Mouse (Mus musculus) CH12.LX (cell line): ENCODE data around the gene Pdcl2. TPM values are rescaled to one million over a fixed set of nuclear protein-coding genes. Genes with fewer than 3 reads are reported as not detected.

Experiments used
- DNase-seq: peaks from one replicate; pipeline ENCODE4 v3.0.0-alpha.2; 2013; ENCODE audit errors: extremely low read depth
- H3K27ac ChIP-seq: 2 replicates; pipeline ENCODE4 v1.5.1; 2012; ENCODE audit warnings: low read depth, mild to moderate bottlenecking, control low read depth, moderate library complexity; ENCODE audit not compliant: insufficient read depth
- H3K27me3 ChIP-seq: replicated peaks from 2 replicates; pipeline ENCODE3; 2012; ENCODE audit warnings: inconsistent platforms
- H3K36me3 ChIP-seq, 2 experiments: replicated peaks in 1 of 2; 2 replicates each; pipeline versions ENCODE3 to v1.6.1; 2012; ENCODE audit warnings: inconsistent platforms in 1 of 2, low read length in 1 of 2, mild to moderate bottlenecking in 1 of 2, mixed read lengths in 1 of 2, moderate library complexity in 1 of 2; ENCODE audit not compliant: control insufficient read depth in 1 of 2, insufficient read depth in 1 of 2
- H3K4me1 ChIP-seq, 2 experiments: 2 replicates each; pipeline ENCODE4 v1.6.1; 2012; ENCODE audit warnings: inconsistent platforms in 1 of 2, moderate library complexity in 1 of 2; ENCODE audit not compliant: insufficient read depth in 2 of 2, control insufficient read depth in 1 of 2
- H3K4me2 ChIP-seq: 2 replicates; pipeline ENCODE4 v1.6.1; 2012; ENCODE audit warnings: low read depth, mild to moderate bottlenecking, control low read depth; ENCODE audit not compliant: poor library complexity, insufficient read depth, severe bottlenecking
- H3K4me3 ChIP-seq, 3 experiments: fragments of 150-350 bp in 1 of 3; sonication (generic) in 1 of 3; replicated peaks in 1 of 3; 2 replicates each; pipeline versions ENCODE3 to v1.5.1; 2011 to 2012; ENCODE audit warnings: low read depth in 2 of 3, low read length in 2 of 3, mild to moderate bottlenecking in 2 of 3, moderate library complexity in 2 of 3, control low read depth in 1 of 3, improper control_type of control experiment in 1 of 3, inconsistent platforms in 1 of 3, mixed read lengths in 1 of 3; ENCODE audit not compliant: poor library complexity in 1 of 3
- H3K79me2 ChIP-seq: replicated peaks from 2 replicates; pipeline ENCODE4 v1.6.1; 2012; ENCODE audit warnings: mild to moderate bottlenecking, moderate library complexity; ENCODE audit not compliant: control insufficient read depth, poor library complexity, insufficient read depth, severe bottlenecking; ENCODE audit errors: extremely low read depth
- H3K9ac ChIP-seq: 2 replicates; pipeline ENCODE4 v1.6.1; 2012; ENCODE audit warnings: low read depth, mild to moderate bottlenecking, control low read depth, moderate library complexity; ENCODE audit not compliant: insufficient read depth
- H3K9me3 ChIP-seq: replicated peaks from 2 replicates; pipeline ENCODE3; 2012; ENCODE audit warnings: low read length, inconsistent platforms, mixed read lengths
- BHLHE40 ChIP-seq: IDR thresholded peaks from 2 replicates; pipeline ENCODE4 v1.6.1; 2011; ENCODE audit warnings: mild to moderate bottlenecking, low read depth, low read length, improper control_type of control experiment
- CHD1 ChIP-seq: IDR thresholded peaks from 2 replicates; pipeline ENCODE4 v1.6.1; 2012; ENCODE audit warnings: low read depth, low read length, improper control_type of control experiment, inconsistent platforms
- CHD2 ChIP-seq: IDR thresholded peaks from 2 replicates; pipeline ENCODE4 v1.6.1; 2011; ENCODE audit warnings: low read length, improper control_type of control experiment
- CTCF ChIP-seq, 2 experiments: IDR thresholded peaks in 1 of 2; conservative IDR thresholded peaks in 1 of 2; 2 replicates each; pipeline ENCODE4 v1.5.1; 2011 to 2012; ENCODE audit warnings: low read depth in 2 of 2, low read length in 2 of 2, improper control_type of control experiment in 1 of 2, inconsistent platforms in 1 of 2, mild to moderate bottlenecking in 1 of 2, moderate library complexity in 1 of 2
- ELF1 ChIP-seq: IDR thresholded peaks from 2 replicates; pipeline ENCODE4 v1.6.1; 2014; ENCODE audit warnings: low read depth, mild to moderate bottlenecking, inconsistent platforms, low read length, improper control_type of control experiment
- EP300 ChIP-seq: IDR thresholded peaks from 2 replicates; pipeline ENCODE4 v1.6.1; 2011; ENCODE audit warnings: low read length, improper control_type of control experiment
- ETS1 ChIP-seq: conservative IDR thresholded peaks from 2 replicates; pipeline ENCODE4 v1.6.1; 2012; ENCODE audit warnings: low read depth, mild to moderate bottlenecking, inconsistent platforms, low read length, improper control_type of control experiment, moderate library complexity
- GABPA ChIP-seq: IDR thresholded peaks from 2 replicates; pipeline ENCODE4 v1.6.1; 2012; ENCODE audit warnings: low read depth, low read length, improper control_type of control experiment, inconsistent platforms; ENCODE audit not compliant: insufficient replicate concordance
- IRF4 ChIP-seq: IDR thresholded peaks from 2 replicates; pipeline ENCODE4 v1.6.1; 2014; ENCODE audit warnings: low read depth, mild to moderate bottlenecking, inconsistent platforms, low read length, improper control_type of control experiment
- JUN ChIP-seq: IDR thresholded peaks from 2 replicates; pipeline ENCODE4 v1.6.1; 2011; ENCODE audit warnings: low read depth, mild to moderate bottlenecking, low read length, improper control_type of control experiment, moderate library complexity; ENCODE audit not compliant: insufficient read depth
- KAT2A ChIP-seq: IDR thresholded peaks from 2 replicates; pipeline ENCODE4 v1.6.1; 2012; ENCODE audit warnings: low read length, improper control_type of control experiment, inconsistent platforms; ENCODE audit not compliant: insufficient replicate concordance
- MAFK ChIP-seq: IDR thresholded peaks from 2 replicates; pipeline ENCODE4 v1.6.1; 2011; ENCODE audit warnings: low read length, improper control_type of control experiment; ENCODE audit not compliant: insufficient replicate concordance
- MAZ ChIP-seq: IDR thresholded peaks from 2 replicates; pipeline ENCODE4 v1.6.1; 2012; ENCODE audit warnings: low read depth, mild to moderate bottlenecking, inconsistent platforms, low read length, improper control_type of control experiment, moderate library complexity
- MEF2A ChIP-seq: IDR thresholded peaks from 2 replicates; pipeline ENCODE4 v1.6.1; 2014; ENCODE audit warnings: low read depth, mild to moderate bottlenecking, inconsistent platforms, low read length, improper control_type of control experiment, borderline replicate concordance
- MXI1 ChIP-seq: IDR thresholded peaks from 2 replicates; pipeline ENCODE4 v1.6.1; 2011; ENCODE audit warnings: mild to moderate bottlenecking, low read depth, low read length, improper control_type of control experiment
- MYC ChIP-seq: IDR thresholded peaks from 2 replicates; pipeline ENCODE4 v1.6.1; 2011; ENCODE audit warnings: low read depth, mild to moderate bottlenecking, improper control_type of control experiment, low read length
- NELFE ChIP-seq: IDR thresholded peaks from 2 replicates; pipeline ENCODE4 v1.6.1; 2011; ENCODE audit warnings: low read depth, low read length, improper control_type of control experiment
- NRF1 ChIP-seq: IDR thresholded peaks from 2 replicates; pipeline ENCODE4 v1.6.1; 2014; ENCODE audit warnings: low read depth, mild to moderate bottlenecking, inconsistent platforms, low read length, improper control_type of control experiment, moderate library complexity
- POLR2A ChIP-seq: IDR thresholded peaks from 2 replicates; pipeline ENCODE4 v1.6.1; 2011; ENCODE audit warnings: low read depth, mild to moderate bottlenecking, improper control_type of control experiment, low read length
- POLR2AphosphoS2 ChIP-seq: IDR thresholded peaks from 2 replicates; pipeline ENCODE4 v1.6.1; 2011; ENCODE audit warnings: low read depth, low read length, improper control_type of control experiment
- SMC3 ChIP-seq: IDR thresholded peaks from 2 replicates; pipeline ENCODE4 v1.6.1; 2011; ENCODE audit warnings: low read depth, low read length, improper control_type of control experiment
- UBTF ChIP-seq: IDR thresholded peaks from 2 replicates; pipeline ENCODE4 v1.6.1; 2012; ENCODE audit warnings: low read depth, mild to moderate bottlenecking, inconsistent platforms, low read length, improper control_type of control experiment, moderate library complexity
- USF1 ChIP-seq: IDR thresholded peaks from 2 replicates; pipeline ENCODE4 v1.6.1; 2014; ENCODE audit warnings: low read depth, mild to moderate bottlenecking, inconsistent platforms, low read length, improper control_type of control experiment
- ZC3H11A ChIP-seq: IDR thresholded peaks from 2 replicates; pipeline ENCODE4 v1.6.1; 2012; ENCODE audit warnings: low read depth, mild to moderate bottlenecking, inconsistent platforms, low read length, improper control_type of control experiment
- ZKSCAN1 ChIP-seq: IDR thresholded peaks from 2 replicates; pipeline ENCODE4 v1.6.1; 2012; ENCODE audit warnings: low read depth, inconsistent platforms, low read length, improper control_type of control experiment, borderline replicate concordance
- ZNF384 ChIP-seq: IDR thresholded peaks from 2 replicates; pipeline ENCODE4 v1.6.1; 2012; ENCODE audit warnings: low read depth, low read length, improper control_type of control experiment, inconsistent platforms
- dilution Hi-C: fragments of 300-500 bp; cut with MboI; formaldehyde crosslinking; loops from 2 replicates; pipeline ENCODE4 v1.14.3; 2020; ENCODE audit warnings: low sequenced_read_pairs; ENCODE audit not compliant: extremely low pct_unique_long_range_greater_than_20kb, extremely low pct_ligation_motif_present
- in situ Hi-C: fragments of 300-500 bp; cut with MboI; formaldehyde crosslinking; loops from 3 replicates; pipeline ENCODE4 v1.14.3; 2019; ENCODE audit warnings: low sequenced_read_pairs, low pct_ligation_motif_present, low pct_unique_long_range_greater_than_20kb, mixed read lengths
- polyA plus RNA-seq: library from polyadenylated mRNA; unstranded; fragments of >175 nt; gene quantifications from 2 replicates; pipeline ENCODE4 v1.2.1, GENCODE M21; 2012; ENCODE audit warnings: low read depth; ENCODE audit not compliant: insufficient read length
- total RNA-seq, 2 experiments: library from RNA; depleted of rRNA; stranded (reverse); fragments of 300-350 nt in 1 of 2; fragments of >200 nt in 1 of 2; gene quantifications; 2 replicates each; pipeline ENCODE4 v1.2.3; 2012 to 2014

Pdcl2 gene
- total and polyA plus RNA-seq, 3 experiments = not detected

DNA sequence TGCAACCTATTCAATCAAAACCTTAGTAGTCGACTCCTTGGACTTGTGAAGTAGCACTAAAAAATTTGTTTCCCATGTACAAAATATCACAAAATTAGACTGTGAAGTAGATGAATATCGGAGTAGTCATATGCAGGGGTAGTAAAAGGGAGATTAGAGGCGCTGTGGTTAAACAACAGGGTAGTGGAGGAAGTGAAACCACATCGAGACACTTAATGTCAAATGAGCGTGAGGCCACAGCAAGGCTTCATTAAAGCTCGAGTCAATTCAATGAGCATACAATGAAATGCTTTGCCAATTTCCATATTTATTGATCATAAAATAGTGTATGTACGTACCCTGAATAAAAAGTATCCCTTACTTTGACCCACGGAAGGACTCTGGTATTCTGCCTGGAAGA is 6.1 kb upstream of the Pdcl2 start:
- Histone ChIP-seq H3K9me3 (no peaks in the 10 kb centered on the region), H3K4me1 (peaks cover 0 to 11% of the 10 kb centered on the region in 2 experiments; a peak in 2 of 4 replicates), H3K4me2 (peak overlapping the region; percentile 44; the same call in 1 of the 2 replicates), H3K9ac (no peak overlapping the region), H3K27me3 (no peaks in the 10 kb centered on the region), H3K27ac (no peak overlapping the region), H3K36me3 (no peaks in the 10 kb centered on the region), H3K4me3 (no peak overlapping the region), H3K79me2 (no peaks in the 10 kb centered on the region)
- dilution Hi-C loops = no loop called here
- in situ Hi-C loops = no loop called here
- DNase-seq = peak; percentile 52
- no peak for TF ChIP-seq USF1
- no peak for TF ChIP-seq ETS1
- TF ChIP-seq CTCF (conservative IDR thresholded peaks at IDR 0.05 in 1 of 2, IDR thresholded peaks at IDR 0.05 in 1 of 2; ENCODE audit: low read depth in 2 of 2, low read length in 2 of 2) = no peak
- no peak for TF ChIP-seq CHD2
- no peak for TF ChIP-seq MXI1
- TF ChIP-seq CHD1 = no peak
- no peak for TF ChIP-seq MYC
- no peak for TF ChIP-seq JUN
- peak; percentile 86 for TF ChIP-seq EP300
- TF ChIP-seq POLR2AphosphoS2 = no peak
- TF ChIP-seq POLR2A = no peak
- no peak for TF ChIP-seq KAT2A
- no peak for TF ChIP-seq NELFE
- peak; percentile 65; the same call in 1 of the 2 replicates for TF ChIP-seq MAFK
- peak; percentile 77 for TF ChIP-seq BHLHE40
- TF ChIP-seq NRF1 = no peak
- peak; percentile 94 for TF ChIP-seq IRF4
- no peak for TF ChIP-seq UBTF
- no peak for TF ChIP-seq ELF1
- TF ChIP-seq ZKSCAN1 = no peak
- TF ChIP-seq MEF2A = no peak
- TF ChIP-seq ZNF384 = no peak
- TF ChIP-seq ZC3H11A = no peak
- no peak for TF ChIP-seq SMC3
- TF ChIP-seq MAZ = no peak
- TF ChIP-seq GABPA = no peak
